Mouse (Mus musculus) CD8-positive naive resting alpha-beta T cell, adult 2 months (primary cell): ENCODE results near the gene Eef2k.

Experiments used
- DNase-seq, 2 experiments: peaks; one replicate each; pipeline ENCODE4 v3.0.0; 2022; ENCODE audit warnings: low read depth in 2 of 2, low spot score in 2 of 2

The Eef2k gene

DNA sequence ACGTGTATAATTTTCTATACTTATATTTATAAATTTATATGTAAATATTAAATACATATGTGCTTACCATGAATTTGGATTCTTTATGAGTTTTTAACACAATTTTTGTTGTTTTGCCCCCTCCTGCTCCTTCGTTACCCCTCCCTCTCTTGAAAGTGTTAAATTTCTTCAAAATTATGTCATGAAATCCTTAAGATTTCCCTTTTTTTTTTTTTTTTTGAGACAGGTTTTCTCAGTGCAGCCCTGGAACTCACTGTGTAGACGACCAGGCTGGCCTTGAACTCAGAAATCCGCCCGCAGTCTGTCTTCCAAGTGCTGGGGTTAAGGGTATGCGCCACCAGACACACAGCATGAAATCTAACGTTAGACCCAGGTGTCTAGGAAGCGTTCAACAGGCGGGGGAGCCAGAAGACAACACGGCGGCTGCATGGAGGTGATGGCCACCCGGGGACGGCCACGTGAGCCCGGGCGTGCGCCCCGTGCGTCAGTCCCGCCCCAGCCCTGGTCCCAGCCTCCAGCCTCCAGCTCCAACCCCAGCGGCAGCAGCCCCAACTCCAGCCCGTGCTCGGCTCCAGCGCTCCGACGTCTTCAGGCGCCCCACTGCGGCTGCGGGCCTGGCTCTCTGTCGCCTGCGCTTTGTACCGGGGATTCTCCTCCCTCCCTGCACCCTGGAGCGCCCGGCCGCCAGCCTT is at the start of gene Eef2k:
TSS of gene Eef2k (plus strand) at position 487 of the 692 bp plus-strand sequence.
- DNase-seq: peak; percentile 83 to 84

DNA sequence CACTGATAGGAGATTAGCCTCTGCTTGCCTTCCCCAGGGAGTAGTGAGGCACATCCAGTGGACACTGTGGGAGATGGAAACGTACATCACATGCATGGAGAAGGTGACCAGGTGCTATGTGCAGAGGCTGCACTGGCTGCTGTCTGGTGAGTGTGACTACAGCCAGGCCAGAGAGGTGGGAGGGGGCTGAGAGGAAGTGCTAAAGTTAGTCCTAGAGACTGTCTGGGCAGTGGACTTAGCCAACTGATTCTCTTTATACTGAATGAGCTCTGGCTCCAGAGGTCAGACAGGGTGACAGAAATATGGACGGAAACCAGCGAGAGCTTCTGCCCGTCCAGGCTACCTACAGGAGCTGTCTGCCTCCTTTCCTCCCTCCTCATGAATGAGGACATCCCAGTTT is 47.1 kb upstream of the Eef2k start:
- no peak for DNase-seq

DNA sequence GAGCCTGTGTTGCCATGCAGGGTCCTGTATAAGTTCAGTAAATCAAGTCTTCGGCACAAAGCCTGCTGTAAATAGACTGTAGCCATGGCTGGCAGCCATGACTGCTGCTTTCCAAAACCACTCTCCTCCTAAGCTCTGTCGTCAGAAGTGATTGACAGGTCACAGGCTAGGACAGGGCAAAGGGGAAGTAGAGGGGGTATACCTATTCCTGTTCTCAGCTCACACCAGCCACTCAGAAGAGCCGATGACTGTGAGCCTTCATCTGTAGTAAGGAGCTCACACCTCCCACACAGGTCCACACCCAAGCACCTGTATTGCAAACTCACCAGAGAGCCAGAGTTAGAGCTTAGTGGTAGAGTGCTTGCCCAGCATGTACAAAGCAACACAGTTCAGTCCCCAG is 46.3 kb upstream of the Eef2k start:
- no peak for DNase-seq

DNA sequence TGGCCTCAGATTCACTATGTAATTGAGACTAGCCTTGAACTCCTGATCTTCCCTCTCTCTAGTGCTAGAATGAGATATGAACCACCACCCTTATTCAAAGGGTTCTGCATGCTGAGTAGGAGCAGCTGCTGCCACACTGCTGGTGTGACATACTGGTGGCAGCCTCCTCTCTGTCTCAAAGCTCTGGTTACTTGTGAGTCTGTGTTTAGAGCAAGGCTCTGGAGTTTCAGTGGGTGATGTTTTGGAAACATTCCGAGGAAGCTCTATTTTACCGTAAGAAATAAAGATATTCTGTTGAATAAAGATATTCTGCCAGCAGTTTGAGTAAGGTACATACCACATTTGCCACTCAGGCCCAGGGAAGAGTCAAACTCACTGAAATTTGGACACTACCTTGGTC is 39.4 kb upstream of the Eef2k start:
- DNase-seq: no peak

DNA sequence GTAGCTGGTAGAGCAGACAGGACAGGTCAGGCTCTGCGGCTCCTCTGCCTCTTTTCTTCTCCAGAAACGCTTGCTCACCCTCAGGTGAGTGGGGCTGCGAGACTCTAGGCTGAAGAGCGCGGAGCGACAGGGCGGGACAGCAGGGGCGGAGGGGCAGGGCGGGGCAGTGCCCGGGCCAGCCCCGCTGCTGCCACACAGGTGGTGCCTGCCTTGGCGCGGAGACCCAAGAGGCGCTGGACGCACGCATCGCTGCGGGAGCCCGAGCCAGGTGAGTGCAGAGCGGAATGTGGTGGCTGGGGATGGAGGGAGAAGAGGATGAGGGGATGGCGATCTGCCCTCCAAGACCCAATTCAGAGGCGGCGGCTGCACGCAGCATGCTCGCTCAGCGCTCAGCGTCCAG is 32.9 kb upstream of the Eef2k start:
- no peak for DNase-seq

DNA sequence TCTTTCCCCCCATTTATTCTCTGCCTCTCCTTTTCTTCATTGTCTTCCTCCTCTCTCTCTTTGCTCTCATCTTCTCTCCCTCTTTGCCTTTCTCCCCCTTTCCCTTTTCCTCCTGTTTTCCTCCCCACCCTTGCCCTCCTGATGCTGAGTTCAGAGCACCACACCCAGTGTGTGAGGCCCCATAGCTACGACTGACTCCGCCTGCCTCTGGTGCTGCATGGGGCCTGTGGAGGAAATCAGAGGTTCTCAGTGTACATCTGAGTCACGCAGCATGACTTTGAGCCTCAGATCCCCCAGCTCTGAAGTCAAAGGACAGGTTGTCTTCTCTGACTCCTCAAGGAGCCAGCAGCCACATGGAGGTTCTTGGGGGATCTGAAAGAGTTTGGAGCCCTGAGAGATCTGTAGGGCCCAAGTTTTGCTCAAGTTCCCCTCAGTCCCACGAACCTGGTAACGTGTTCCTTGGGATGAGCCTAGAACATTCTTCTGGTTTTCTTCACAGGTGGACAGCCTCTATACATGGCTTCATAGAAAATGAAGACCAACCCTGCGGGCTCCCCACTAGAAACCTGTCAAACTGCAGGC is 30.7 kb upstream of the Eef2k start, which contains the start of gene Gm5737:
TSS of gene Gm5737 (plus strand) at position 532 of the 582 bp plus-strand sequence.
- no peak for DNase-seq

DNA sequence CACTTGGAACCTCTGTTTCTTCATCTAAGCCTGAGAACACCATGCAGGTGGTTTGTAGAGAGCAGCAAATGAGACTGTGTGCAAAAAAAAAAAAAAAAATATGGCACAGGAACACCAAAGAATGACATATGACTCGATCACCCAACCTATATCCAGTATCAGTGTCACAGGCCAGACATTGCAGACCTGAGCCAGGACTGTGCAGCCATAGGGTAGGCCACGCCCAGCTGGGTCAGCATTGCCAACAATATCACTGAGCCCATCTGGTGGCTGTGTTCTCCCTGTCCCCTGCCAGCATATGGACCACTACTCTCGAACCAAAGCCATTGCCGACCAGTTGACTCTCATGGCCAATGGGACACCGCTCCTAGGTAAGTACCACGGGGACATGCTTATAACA is 25.1 kb upstream of the Eef2k start:
- no peak for DNase-seq

DNA sequence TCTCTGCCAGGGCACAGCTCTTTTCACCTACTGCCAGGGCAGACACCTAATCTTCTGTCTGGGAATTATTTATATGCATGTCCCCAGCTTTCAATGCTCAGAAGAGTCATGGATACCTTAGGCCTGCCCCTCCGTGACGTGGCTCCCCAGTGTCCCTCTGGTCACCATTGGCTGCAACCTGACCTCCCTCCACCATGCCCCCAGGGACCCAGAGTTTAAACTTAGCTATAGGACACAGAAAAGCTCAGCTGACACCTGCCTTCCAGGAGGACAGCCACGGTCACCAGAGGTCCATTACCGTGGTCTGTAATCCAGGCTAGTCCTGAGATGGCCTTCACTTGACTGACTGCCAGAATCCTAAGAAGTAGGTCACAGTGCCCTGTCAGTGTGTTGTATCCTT is 23.2 kb upstream of the Eef2k start:
- DNase-seq: no peak

DNA sequence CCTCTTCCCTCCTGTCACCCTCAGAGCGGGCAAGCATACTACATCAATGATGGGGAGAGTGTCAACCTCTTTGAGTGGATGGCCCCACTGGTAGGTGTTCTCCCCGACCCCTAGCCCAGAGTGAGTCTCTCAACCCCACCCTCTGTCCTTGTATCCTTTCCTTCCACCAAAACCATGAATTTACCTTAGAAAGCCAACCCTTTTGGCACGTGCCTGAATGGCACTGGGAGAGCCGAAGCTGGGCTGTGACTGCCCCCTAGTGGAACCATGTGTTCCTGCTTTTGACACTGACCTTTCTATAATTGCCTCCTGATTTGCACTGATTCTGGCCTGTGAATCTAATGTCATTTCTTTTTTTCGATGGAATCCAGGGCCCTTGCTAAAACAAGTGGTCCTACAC is 19.4 kb upstream of the Eef2k start:
- DNase-seq: peak; percentile 42 to 63

DNA sequence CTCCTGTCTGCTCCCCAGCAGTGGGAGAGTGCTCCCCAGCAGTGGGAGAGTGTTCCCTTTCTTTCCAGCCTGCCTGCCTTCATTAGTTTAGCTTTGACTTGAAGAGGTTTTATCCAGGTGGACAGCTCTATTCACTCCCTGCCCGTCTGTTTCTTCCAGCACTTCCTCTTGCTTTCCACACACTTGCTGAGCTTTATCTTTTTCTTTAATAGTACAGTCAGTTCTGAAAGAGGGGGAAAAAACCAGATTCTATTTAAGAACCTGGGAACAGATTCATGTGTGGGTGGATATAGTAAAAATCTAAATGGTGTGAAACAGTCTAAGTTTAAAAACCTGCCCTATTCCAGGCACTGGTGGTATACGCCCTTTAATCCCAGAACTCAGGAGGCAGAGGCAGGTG is 17.5 kb upstream of the Eef2k start:
- no peak for DNase-seq

DNA sequence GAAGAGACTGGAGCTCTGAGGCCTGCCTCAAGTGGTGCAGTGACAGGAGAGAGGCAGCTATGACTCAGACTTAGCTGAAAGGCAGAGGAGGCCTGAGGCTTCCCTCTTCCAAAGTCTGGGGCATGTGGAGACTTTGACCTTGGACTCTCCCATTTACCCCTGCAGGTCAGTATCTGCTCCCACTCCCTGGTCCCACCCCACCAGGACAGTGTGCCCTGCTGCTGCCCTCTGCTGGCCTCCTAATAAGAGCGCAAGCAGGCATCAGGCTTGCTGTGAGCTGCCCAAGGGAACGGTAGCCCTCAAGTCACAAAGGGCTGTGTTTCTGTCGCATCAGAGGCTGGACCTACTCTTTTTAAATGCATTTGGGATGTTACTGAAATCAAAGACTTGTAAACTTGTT is 16.2 kb upstream of the Eef2k start:
- DNase-seq: no peak

DNA sequence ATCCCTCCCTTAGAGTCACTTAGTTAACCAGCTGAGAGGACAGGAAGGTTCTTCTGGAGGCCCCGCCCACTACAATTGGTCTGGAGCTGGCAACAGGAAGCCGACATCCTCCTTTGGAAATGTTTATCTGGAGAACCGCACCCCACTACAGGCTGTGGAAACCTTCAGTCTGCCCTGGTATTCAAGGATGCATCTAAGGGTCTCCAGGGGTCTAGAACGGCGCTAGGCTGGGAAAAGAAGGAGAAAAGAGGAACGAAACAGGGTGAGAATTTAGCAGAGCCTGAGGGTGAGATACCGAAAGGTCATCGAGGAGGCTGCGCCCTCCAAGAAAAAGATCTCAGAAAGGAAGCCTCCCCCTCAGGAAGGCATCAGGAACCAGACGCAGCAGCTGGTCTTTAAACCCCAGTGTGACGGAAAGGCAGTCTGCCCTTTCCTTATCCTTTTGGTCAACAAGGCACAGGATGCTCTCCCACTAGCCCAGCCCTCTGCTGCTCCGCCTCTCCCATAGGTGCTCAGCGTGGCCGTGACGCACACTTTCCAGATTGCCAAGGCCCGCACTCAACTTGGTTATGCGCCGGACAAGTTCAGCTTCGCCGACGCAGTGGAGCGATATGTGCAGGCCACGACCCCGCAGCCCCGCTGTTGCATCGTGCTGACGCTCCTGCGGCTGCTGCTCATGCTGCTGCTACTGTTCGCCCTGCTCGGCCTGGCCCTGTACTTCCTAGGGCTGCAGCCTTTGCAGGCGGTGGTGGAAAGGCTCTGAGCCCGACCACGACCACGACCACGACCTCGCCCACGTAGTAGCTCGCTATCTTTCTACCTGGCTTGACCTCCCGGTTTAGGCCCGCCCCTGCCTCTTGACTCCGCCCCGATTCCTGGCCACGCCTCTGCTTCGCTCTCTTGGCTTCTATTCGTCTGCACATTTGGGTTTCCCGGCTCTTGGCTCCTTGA is 11.9 kb upstream of the Eef2k start:
- DNase-seq: peak; percentile 14 to 35

DNA sequence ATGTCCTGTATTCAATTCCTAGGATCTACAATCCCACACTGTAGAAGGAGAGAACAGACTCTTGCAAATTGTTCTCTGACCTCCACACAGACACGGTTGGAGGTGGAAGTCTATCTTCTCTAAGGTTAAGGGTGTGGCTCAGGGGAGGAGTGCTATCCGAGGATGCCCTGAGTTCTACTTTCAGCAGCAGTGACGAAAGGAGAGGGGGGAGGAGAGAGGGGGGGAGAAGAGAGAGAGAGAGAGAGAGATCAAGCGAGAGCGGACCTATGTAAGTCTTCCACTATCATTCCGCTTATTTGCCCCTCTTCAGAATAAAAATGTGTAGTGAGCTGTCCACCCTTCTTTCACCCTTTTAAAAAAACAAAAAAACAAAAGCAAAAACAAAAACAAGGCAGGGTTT is 8.2 kb upstream of the Eef2k start:
- DNase-seq: no peak

DNA sequence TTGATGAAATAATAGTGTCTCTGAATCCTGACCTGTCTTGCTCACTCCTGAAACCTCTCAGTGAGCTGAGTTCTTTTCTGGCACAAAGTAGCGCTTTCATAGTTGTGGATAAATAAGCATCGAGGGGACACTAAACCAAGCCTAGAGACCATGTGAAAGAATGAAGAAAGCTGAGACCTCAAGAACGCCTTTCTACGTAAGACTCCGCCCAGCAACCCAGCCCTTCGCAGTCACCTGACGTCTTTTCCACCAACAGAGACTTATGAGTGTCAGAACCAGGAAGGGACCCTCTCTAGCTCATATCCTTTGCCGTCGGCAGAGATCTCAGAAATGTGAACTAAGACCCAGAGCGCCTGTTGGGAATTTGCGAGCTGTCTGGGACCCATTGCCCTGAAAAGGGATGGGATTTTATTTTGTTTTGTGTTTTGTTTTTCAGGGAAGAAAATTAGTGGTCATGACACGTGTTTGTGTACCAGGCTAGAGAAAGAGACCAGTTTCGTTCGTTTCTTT is 7.7 kb upstream of the Eef2k start:
- DNase-seq: peak; percentile 67 to 72

DNA sequence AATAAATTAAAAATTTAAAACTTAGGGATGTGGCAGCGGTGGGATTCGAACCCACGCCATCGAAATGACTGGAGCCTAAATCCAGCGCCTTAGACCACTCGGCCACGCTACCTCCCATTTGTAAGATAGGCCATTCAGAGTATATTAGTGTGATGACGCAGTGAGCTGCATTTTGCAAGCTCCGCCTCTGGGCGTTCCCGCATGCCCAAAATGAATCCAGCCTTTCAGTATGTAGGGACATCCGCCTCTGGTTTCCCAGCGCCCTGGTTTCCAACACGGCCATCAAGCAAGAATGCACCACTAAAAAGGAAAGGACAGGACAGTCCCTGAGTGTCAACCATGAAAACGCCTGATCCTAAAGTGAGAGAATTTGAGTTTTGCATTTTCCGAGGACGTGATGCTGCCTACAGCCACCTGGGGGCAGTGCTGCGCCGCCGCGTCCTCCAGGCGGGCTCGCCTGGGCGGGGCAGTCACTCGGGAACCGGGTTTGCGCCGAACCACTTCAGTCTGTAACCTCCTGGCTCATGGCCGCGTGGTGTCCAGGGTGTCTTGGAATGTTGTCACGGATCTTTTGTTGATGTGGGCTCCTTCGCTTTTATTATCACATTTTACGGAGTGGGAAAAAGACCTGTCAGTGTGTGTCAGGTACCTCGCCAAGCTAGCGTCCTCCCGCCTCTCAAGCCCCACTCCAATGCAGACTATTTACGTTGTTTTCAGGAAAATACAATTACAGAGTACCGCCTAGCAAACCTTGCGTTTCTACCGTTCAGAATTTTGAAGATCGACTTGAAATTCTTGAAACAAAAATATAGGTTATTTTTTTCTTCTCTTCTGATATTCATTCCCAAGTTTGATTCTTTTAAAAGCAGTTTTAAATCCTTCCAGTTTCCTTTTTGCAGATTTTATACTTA is 6.9 kb upstream of the Eef2k start:
- DNase-seq: peak; percentile 98 to 99

DNA sequence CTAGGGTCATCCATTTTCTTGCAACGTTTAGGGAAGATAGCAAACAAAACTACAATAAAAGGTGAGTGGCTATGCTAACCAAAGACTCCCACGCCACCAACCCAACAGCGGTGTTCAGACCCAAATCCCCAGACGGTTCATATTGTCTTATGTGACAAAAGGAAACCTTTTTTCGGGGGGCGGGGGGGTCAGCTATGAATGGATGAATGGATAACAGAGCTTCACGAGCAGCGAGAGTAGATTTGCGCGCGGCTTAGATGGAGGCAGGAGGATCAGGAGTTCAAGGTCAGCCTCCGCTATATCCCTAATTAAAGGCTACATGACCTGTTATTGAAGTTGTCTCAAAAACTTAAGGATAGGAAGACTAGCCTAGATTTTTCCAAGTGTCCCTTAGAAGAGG is 6.3 kb upstream of the Eef2k start:
- no peak for DNase-seq

DNA sequence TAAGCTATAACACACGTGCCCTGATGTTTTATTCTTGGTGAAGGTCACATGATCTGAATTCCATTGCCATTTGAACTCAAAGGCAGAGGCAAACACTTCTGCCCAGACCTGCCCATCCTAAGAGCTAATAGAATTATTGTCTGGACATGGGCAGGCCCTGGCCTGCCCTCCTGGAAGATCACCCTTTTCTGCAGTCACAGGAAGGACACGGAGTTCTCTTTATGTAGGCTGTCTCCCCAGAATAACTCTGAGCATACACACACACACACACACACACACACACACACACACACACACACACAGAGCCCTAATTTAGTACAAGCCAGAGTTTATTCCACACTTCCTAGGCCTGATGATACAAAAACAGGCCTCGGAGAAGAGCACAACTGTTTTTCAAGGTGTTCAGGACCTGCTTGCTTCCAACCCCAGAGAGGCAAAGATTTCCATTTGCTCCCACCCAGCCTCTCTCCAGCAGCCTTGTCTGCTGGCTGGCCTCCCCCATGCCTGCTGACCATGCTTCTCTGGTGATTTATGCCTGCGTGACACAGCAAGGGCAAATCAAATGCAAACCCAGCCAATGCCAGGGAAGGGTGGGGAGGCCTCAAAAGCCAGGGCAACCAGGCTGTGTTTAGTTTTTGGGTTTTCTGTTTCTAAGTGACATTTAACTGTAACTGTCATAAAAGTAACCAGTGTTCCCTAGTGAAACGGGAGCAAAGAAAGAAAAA is 4.0 kb upstream of the Eef2k start:
- DNase-seq: no peak

DNA sequence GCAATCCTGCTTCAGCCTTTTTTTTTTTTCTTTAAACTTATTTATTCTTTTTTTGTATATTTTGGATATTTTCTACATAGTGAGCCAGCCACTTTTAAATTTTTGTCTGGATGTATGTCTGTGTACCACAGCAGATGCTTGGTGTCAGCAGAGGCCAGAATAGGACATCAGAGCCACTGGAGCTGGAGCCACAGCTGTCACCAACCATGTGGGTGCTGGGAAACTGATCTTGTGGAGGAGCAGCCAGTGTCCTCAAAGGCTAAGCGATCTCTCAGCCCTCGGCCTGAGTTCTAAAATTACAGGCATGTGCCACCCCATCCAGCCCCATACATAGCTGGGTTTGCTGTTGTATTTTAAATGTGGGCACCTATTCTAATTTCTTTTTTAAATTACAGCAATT is 2.8 kb upstream of the Eef2k start:
- DNase-seq: no peak

DNA sequence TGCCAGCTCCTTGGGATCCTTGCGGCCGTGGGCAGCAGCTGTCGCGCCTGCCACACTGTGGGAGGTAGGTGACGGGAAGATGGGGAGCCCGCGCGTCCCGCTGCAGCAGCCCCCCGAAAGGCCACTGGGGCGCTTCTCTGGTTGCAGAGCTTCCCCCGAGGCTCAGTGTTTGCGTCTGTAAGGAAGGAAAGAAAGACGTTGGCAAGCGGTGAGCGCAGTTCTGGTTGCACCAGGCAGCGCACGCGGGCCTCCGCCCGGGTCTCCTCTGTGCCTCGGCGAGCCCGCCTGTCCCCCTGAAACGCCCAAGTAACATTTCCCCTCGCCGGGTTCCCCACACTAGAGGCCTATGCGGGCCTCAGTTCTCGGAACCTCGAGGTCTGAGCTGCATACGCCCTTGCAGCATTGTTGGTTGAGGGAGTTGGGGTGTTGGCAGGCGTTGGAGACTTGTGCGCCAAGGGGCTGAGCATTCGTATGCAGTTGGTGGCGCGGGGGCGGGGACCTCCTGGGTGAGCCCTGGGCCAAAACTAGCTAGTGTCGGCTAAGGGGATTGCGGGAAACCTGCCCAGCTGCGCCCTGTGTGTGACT is 498 bp downstream of the Eef2k start:
- DNase-seq: peak; percentile 58 to 64
